Mouse (Mus musculus) spleen, adult 12 weeks (tissue): ENCODE data around the gene Fen1.
A peak's percentile ranks its signal among the peaks of the same experiment; 100 is the strongest.

Experiments used
- DNase-seq: peaks from one replicate; pipeline ENCODE4 v3.0.0; 2022; ENCODE audit warnings: low spot score

Fen1 gene

DNA sequence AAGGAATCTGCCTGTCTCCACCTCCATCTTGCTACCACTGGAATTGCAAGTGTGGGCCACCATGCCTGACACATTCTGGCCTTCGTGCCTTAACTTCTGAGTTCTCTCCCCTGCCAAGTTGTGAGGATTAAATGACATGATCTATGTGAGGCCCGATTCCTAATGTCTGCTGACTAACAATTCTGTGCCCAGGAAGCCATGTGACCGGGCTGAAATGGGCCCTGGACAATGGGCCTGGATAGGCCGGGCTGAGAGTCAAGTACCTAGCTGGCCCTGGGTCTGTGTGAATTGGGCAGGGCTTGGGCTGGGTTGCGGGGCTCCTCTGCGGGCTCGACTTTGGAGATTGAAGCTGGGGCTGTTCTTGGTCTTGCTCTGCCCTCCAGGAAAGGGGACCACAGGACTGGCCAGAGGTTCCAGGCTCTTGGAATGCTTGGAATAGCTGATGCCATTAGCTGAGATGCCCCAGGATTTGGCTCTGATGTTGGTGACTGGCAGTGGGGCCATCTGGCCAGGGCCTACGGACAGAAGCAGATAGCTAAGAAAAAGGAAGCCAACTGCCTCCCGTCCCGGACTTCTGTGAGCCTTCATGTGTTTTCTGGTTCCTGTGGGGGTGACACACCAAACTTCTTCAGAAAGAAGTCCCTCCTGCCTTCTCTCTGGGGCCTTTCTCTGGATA is 10.0 kb upstream of the Fen1 start:
- no peak for DNase-seq

DNA sequence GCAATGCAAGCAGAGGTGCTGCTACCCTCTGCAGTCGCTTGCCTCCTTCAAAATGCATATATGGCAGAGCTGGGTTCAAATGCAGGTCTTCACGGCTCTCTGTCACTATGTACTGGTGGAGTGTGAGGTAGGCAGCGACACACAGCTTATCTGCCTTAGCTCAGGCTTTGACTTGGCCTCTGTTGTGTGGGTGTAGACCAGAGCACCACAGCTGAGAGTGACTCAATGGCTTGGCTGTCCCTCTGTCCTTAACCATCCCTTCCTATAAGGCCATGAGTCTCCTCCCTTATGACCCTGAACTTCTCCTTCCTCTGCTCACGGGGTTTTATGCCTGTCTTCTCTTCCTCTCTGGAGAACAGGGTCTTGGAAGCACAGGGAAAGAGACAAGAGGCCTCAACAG is 6.9 kb upstream of the Fen1 start:
- no peak for DNase-seq

DNA sequence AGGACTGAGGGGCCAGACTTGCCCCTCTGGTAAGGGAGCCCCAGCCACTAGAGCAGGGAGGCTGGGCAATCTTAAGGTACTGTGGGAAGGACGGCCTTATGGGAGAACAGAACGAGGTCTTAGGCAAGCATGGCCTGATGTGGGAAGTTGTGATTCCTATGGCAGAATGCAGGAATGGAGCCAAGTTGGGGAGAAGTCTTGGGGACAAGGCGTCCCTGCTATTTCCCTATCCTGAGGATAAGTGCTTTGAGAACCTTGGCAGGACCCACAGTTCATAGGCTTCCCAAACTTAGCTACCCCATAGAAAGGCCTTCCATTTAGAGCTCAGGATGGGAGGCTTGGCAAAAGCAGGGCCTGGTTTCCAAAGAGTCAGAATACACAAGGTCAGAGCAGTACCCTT is 4.9 kb upstream of the Fen1 start:
- DNase-seq: no peak

GRCm38 (mm10) chr19:10205051-10205450 is 1.1 kb upstream of the Fen1 start:
- DNase-seq: no peak

DNA sequence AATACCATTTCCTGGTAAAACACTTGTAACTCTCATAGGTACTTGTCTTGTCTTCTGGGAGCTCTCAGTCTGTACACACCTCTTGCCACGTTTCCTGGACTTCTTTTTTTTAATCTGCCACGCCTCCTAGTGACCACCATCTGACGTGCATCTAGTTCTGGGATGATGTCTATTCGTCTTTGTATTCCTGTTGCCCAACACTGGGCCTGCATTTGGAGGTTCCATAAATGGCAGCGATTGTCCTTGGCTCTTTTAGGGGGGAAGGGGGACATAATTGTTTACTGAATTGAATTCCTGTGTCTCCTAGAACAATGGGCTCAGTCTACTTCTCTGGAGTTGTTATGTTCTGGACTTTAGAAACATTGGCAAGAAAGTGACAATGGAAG is 640 bp upstream of the Fen1 start:
- DNase-seq: peak; percentile 33

- peak; percentile 61 for DNase-seq
Observed at GRCm38 (mm10) chr19:10203146-10203847, 672 bp downstream of the Fen1 start.

GRCm38 (mm10) chr19:10198723-10199122 is 5.2 kb downstream of the Fen1 start:
- peak; percentile 47 for DNase-seq

DNA sequence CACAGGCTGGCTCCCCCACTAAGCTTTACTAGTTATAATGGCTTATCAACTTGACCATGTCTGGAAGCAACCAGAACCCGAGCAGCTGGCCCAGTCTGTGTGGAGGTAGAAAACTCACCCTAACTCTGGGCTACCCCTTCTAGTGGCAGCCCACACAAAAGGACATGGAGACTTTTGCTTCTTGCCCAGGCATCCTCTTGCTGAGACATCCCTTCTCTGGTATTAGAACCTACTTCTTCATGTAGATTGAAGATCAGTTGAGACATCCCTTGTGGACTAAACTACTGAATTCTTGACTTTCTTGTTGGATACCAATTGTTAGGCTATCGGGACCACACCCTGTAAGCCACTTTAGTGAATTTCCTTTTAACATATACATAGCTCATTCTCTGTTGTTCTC is 5.7 kb downstream of the Fen1 start:
- DNase-seq: no peak

- DNase-seq: no peak
Observed at GRCm38 (mm10) chr19:10197130-10197529, 6.8 kb downstream of the Fen1 start.

DNA sequence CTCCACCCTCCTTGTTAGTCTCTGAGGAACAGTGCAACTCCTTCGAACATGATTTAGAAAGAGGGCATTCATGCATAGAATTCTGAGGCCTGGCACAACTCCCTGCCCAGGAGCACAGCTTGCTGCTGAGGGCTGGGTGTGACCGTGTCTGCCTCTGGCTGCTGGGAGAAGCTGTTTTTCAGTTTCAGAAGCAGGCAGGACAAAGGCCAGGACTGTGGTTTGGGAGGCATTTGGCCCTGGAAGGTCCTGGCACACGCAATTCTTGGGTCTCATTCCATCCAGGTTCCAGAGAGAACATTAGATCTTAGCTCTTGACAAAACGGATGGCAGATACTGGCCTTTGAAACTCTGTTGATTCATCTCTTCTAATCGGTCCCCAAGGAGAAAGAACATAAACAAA is 8.7 kb downstream of the Fen1 start:
- no peak for DNase-seq

DNA sequence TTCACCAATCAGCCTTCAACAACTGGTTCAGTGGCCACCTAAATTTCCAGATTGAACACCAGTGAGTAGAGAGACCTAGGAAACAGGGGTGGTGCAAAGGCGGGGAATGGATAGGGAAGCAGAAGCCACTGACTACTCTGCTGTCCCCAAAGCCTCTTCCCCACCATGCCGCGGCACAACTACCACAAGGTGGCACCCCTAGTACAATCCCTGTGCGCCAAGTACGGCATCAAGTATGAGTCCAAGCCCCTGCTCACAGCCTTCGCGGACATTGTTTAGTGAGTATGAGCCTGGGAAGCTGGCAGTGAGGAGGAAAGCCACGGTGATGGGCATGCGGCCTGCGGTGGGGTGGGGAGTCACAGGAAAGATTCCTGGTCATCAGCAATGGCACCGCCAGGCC is 9.6 kb downstream of the Fen1 start:
- no peak for DNase-seq

DNA sequence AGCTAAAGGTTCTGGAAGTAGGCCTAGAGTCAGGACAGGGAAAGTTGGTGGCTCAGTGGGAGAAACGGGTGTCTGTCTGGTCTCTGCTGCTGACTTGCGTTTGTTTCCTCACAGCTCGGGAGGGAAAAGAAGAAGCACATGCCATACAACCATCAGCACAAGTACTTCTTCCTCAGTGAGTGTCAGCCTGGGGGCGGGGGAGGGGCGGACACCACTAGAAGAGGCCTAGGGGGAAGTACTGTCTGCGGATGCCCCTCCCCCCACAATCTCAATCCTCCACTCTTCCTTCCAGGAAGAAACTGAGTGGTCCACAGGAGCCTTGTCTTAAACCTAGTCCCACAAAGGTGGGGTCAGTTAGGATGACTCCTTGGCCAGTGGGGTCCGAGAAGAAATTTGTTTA is 12.6 kb downstream of the Fen1 start:
- no peak for DNase-seq

DNA sequence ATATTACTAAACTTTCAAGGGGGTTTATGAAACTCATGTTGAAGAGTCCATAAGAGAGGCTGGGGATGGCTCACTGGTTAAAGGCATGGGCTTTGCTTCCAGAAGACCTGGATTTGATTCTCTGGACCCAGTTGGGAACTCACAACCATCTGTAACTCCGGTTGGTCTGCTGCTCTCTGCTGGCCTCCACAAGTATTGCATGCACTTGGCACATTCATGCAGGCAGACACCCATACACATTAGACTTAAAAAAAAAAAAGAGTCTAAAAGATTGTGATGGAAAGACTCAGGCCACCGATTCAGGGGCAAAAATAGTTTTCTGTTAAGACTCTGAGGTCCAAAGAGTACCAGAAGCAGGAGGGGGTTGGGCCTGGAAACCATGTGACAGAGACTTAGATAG is 13.2 kb downstream of the Fen1 start:
- DNase-seq: peak; percentile 46

- DNase-seq: no peak
Observed at GRCm38 (mm10) chr19:10189940-10190339, 14.0 kb downstream of the Fen1 start.

DNA sequence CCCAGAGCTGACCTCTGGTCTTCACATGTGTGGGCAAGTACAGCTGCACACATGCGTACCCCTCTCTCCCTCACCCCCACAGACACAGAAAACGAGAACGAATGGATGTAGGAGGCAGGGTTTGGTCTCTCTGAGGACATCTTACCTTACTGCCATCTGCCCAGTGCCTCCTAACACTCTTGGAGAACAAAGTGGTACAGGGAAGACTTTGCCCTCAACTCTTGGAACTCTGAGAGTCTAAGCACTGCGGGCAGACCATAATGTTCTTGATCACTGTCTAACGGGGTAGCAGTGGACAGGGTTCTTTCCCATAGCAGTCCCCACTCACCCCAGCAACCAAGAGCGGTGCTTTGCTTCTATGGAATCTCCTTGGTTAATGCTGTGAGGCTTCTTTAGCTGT is 14.9 kb downstream of the Fen1 start:
- DNase-seq: no peak

DNA sequence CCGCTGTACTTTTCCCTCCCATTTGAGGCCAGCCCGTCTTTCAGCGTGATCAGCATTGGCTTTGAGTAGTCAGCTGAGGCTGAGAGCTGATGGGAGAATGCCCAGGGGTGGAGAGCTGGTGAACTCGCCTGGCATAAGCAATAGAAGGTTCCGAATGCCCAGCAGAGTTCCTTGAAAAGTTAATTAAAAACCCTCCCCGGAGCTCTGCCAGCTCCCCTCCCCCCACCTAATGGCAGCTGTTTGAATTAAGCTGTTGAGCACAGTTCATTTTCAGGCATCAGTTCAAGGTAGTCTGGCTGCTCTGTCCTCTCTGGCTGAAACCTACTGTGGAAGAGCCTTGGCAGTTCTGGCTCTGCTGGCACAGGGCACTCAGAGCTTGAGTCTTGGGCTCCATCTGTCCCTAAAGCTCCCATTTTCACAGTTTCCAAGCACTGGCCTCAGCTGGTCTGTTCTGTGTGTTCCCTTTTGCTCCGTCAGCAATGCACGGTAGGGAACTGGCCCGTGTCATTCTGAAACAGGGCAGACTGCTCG is 15.6 kb downstream of the Fen1 start:
- no peak for DNase-seq

DNA sequence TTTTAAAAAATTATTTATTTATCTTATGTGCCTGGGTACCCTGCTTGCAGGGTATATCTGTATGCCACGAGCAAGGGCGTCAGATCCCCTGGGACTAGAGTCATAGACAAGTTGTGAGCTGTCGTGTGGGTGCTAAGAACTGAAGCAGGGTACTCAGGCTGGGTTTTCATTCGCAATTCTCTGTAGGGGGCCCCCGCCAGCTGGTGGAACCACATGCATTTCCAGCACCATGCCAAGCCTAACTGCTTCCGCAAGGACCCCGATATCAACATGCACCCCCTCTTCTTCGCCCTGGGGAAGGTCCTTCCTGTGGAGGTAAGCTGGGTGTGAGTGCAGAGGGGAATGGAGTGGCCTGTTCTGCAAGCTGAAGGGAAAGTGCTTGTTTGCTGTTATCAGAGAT is 17.4 kb downstream of the Fen1 start:
- no peak for DNase-seq

GRCm38 (mm10) chr19:10185876-10186275 is 18.1 kb downstream of the Fen1 start:
- DNase-seq: no peak

DNA sequence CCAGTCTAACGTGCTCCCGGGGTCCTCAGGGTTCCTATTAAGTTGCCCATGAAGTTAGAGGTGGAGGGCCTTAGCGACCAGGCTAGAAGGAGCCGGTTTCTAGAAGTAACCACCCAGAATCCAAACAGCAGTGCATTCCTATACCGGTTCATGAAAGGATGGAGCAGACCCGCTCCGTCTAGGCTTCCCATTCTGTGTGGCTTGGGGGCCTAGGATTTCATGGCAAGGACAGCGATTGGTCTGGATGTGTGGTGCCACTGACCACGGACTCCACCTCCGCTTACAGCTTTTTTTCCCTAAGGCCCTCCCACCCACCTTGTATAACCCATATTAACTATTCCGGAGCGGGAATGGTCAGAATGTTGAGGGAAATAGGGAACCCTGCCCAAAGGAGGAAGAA is 19.9 kb downstream of the Fen1 start:
- DNase-seq: no peak

- DNase-seq: peak; percentile 37
Observed at GRCm38 (mm10) chr19:10183299-10183983, 20.5 kb downstream of the Fen1 start.

DNA sequence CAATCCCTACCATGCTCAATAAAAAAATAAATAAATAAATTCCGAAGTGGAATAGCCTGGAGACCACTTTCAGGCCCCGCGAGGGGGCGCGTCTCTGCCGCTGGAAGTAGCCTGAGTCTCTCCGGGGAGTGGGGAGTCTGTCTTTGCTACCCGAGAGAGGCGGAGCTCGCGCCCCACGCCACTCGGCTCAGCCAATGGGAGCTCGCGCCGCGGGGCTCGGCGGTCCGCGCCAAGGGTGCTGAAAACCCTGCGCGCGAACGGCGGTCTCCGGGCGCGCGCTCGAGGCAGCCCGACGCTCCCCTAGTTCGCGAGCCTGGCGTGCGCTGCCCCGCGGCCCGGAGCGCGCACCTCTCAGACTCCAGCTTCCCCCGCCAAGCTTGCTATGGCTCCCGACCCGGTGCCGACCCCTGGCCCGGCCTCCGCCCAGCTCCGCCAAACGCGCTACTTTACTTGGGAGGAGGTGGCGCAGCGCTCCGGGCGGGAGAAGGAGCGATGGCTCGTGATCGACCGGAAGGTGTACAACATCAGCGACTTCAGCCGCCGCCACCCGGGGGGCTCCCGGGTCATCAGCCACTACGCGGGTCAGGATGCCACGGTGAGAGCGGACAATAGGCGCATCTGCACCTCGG is 21.2 kb downstream of the Fen1 start, which contains the start of gene Fads1:
Fads1 (plus strand) TSS at position 219 of the 629 bp plus-strand sequence.
- DNase-seq: peak; percentile 83

- DNase-seq: no peak
Observed at GRCm38 (mm10) chr19:10182142-10182541, 21.8 kb downstream of the Fen1 start.

- no peak for DNase-seq
Observed at GRCm38 (mm10) chr19:10181225-10181624, 22.7 kb downstream of the Fen1 start.
